Mouse (Mus musculus) stomach, embryonic 14.5 days (tissue): Measurements from ENCODE around the gene Chl1. TPM values are rescaled to one million over a fixed set of nuclear protein-coding genes. Genes with fewer than 3 reads are reported as not detected.

Experiments
- ATAC-seq: fragments of 200-750 bp; cut with Nextera tagmentation; 2 replicates; pipeline ENCODE4 v1.8.0; 2017; ENCODE audit warnings: low read depth, moderate TSS enrichment; ENCODE audit not compliant: insufficient number of reproducible peaks, insufficient read depth, low FRiP score
- H3K27ac ChIP-seq: fragments of 300-500 bp; sonication (generic); 2 replicates; pipeline ENCODE4 v1.5.1; 2014; ENCODE audit warnings: mild to moderate bottlenecking, low read length, moderate library complexity, mixed read lengths
- H3K27me3 ChIP-seq: fragments of 300-500 bp; sonication (generic); 2 replicates; pipeline ENCODE4 v1.6.1; 2014; ENCODE audit warnings: low read length, control low read depth, mixed read lengths; ENCODE audit not compliant: control insufficient read depth, insufficient read depth
- H3K36me3 ChIP-seq: fragments of 300-500 bp; sonication (generic); 2 replicates; pipeline ENCODE4 v1.6.1; 2014; ENCODE audit warnings: mild to moderate bottlenecking, control low read depth, low read length, moderate library complexity, mixed read lengths; ENCODE audit not compliant: control insufficient read depth, insufficient read depth
- H3K4me1 ChIP-seq: fragments of 300-500 bp; sonication (generic); 2 replicates; pipeline ENCODE4 v1.6.1; 2014; ENCODE audit warnings: low read length, control low read depth, mixed read lengths; ENCODE audit not compliant: control insufficient read depth, insufficient read depth
- H3K4me2 ChIP-seq: fragments of 300-500 bp; sonication (generic); replicated peaks from 2 replicates; pipeline ENCODE4 v1.6.1; 2014; ENCODE audit warnings: low read depth, low read length, control low read depth
- H3K4me3 ChIP-seq: fragments of 300-500 bp; sonication (generic); 2 replicates; pipeline ENCODE4 v1.5.1; 2014; ENCODE audit warnings: low read depth, low read length, control low read depth
- H3K9ac ChIP-seq: fragments of 300-500 bp; sonication (generic); replicated peaks from 2 replicates; pipeline ENCODE4 v1.6.1; 2014; ENCODE audit warnings: low read depth, mild to moderate bottlenecking, control low read depth, low read length, moderate library complexity, mixed read lengths
- H3K9me3 ChIP-seq: fragments of 300-500 bp; sonication (generic); 2 replicates; pipeline ENCODE4 v1.6.1; 2016; ENCODE audit warnings: low read depth, low read length, control low read depth; ENCODE audit not compliant: control insufficient read depth
- WGBS: fragments of 180-500 bp; shearing (Covaris S2); extraction: QIAGEN DNeasy Blood & Tissue Kit; methylation state at CpG from one replicate; pipeline ENCODE4 v1.1.7; 2014; 5-methylcytosine and 5-hydroxymethylcytosine counted together
- polyA plus RNA-seq: library from polyadenylated mRNA; unstranded; fragments of >200 nt; fragmentation: Nextera tagmentation; extraction: Ambion mirVana; gene quantifications from 2 replicates; pipeline ENCODE4 v1.2.1, GENCODE M21; 2014

The Chl1 gene
- polyA plus RNA-seq, 1 experiment from 2014 or later: 9.3 TPM

GRCm38 (mm10) chr6:103526945-103527777, 16.8 kb downstream of the Chl1 start:
- no peak overlapping the region for H3K4me3 ChIP-seq
- H3K4me1 ChIP-seq: no peaks in the 10 kb centered on the region
- H3K9me3 ChIP-seq: no peaks in the 10 kb centered on the region
- H3K36me3 ChIP-seq: no peaks in the 10 kb centered on the region
- no peak overlapping the region for H3K27ac ChIP-seq
- WGBS: 81% methylated on average over 8 of the region's 8 CpGs
- no peak overlapping the region for H3K9ac ChIP-seq
- H3K27me3 ChIP-seq: no peaks in the 10 kb centered on the region
- ATAC-seq: no peak
- no peak overlapping the region for H3K4me2 ChIP-seq

DNA sequence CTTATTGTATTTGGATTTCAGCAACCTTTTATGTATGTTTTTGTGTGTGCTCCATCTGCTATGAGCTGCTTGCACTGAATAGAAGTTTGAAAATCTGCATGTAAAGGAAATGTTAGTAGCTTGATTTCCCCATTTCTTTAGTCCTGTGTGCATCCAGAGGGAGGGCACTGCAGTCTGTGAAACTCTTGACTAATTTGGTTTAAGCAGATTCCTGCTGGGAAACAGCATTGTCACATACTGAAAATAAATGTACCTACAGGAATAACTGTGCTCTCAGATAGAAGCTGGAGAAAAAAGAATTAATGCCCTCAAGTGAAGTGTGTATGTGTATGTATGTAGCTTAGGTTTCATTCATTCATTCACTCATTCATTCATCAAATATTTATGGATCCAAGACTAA, 22.7 kb downstream of the Chl1 start:
- Histone ChIP-seq H3K9ac (no peak overlapping the region), H3K9me3 (no peaks in the 10 kb centered on the region), H3K27ac (no peak overlapping the region), H3K4me3 (no peak overlapping the region), H3K4me2 (no peak overlapping the region), H3K36me3 (no peaks in the 10 kb centered on the region), H3K27me3 (no peaks in the 10 kb centered on the region), H3K4me1 (no peaks in the 10 kb centered on the region)
- no peak for ATAC-seq

DNA sequence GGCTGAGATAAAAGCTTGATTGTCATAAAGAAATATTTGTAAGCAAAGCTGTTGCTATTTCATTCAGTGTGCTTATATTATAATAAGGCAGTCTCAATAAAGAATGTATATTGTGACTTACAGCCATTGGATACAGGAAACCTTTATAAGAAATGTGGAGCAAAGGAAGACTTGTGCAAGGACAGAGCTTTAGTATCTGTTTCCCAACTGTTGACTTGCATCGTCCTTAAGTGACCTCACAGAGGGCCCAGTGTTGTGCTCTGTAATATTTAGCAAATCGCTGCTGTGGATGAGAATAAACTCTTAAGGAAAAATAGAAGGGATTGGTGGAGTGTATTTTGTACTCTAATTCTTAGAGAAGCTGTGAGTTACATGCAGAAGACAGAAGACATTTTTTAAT, 23.6 kb downstream of the Chl1 start:
- Histone ChIP-seq H3K27me3 (no peaks in the 10 kb centered on the region), H3K4me2 (no peak overlapping the region), H3K4me3 (no peak overlapping the region), H3K36me3 (no peaks in the 10 kb centered on the region), H3K9me3 (no peaks in the 10 kb centered on the region), H3K4me1 (no peaks in the 10 kb centered on the region), H3K9ac (no peak overlapping the region), H3K27ac (no peak overlapping the region)
- 82% methylated on average over 2 of the region's 2 CpGs for WGBS
- no peak for ATAC-seq

GRCm38 (mm10) chr6:103542576-103542975, 32.2 kb downstream of the Chl1 start:
- Histone ChIP-seq H3K27me3 (no peaks in the 10 kb centered on the region), H3K27ac (no peak overlapping the region), H3K36me3 (no peaks in the 10 kb centered on the region), H3K4me2 (no peak overlapping the region), H3K9me3 (no peaks in the 10 kb centered on the region), H3K9ac (no peak overlapping the region), H3K4me1 (no peaks in the 10 kb centered on the region), H3K4me3 (no peak overlapping the region)
- ATAC-seq: no peak
- WGBS: 90% methylated on average over 2 of the region's 2 CpGs

GRCm38 (mm10) chr6:103543753-103544152, 33.4 kb downstream of the Chl1 start:
- 69% methylated on average over 1 of the region's 1 CpGs for WGBS
- H3K9ac ChIP-seq: no peak overlapping the region
- no peaks in the 10 kb centered on the region for H3K4me1 ChIP-seq
- H3K4me3 ChIP-seq: no peak overlapping the region
- no peaks in the 10 kb centered on the region for H3K9me3 ChIP-seq
- no peak overlapping the region for H3K4me2 ChIP-seq
- no peaks in the 10 kb centered on the region for H3K36me3 ChIP-seq
- H3K27ac ChIP-seq: no peak overlapping the region
- no peak for ATAC-seq
- no peaks in the 10 kb centered on the region for H3K27me3 ChIP-seq

DNA sequence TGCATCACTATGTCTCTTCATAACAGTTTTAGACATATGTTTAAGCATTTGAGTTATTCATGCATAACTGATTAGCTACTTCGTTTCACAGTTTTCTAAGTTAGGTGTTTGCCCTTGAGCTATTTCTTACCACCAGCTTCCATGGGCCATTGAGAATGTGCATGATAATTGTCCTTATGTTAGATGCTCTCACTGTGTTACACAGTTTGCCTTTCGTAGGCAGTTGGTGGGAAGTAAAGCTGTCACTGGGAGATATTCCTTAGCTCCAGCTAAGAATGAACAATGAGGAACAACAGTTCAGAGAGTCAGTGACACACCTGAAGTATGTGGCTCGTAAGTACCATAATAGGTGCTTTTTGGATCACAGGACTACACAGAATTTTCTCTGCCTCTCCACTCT, 35.9 kb downstream of the Chl1 start:
- Histone ChIP-seq H3K4me1 (no peaks in the 10 kb centered on the region), H3K36me3 (no peaks in the 10 kb centered on the region), H3K4me2 (no peak overlapping the region), H3K4me3 (no peak overlapping the region), H3K27me3 (no peaks in the 10 kb centered on the region), H3K9me3 (no peaks in the 10 kb centered on the region), H3K27ac (no peak overlapping the region), H3K9ac (no peak overlapping the region)
- ATAC-seq: no peak
- 79% methylated on average over 3 of the region's 3 CpGs for WGBS

DNA sequence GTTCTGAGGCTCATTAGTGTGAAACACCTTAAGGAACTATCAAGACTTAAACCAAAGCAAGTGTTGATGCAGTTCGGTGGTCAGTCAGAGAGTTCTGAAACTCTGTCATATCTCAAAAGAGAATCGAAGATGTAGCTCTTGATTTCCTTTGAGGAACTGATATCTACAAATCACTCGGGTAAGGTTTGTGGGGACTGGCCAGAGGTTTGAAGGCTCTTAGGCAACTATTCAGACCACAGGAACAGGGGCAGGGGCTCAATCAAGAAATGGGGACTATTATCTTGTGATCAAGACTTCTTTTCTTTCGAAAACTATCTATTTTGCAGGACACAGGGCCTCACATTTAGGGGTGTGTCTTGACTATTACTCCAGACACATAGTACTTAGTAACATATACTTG, 39.5 kb downstream of the Chl1 start:
- H3K36me3 ChIP-seq: no peaks in the 10 kb centered on the region
- H3K4me2 ChIP-seq: no peak overlapping the region
- H3K9ac ChIP-seq: no peak overlapping the region
- H3K4me1 ChIP-seq: no peaks in the 10 kb centered on the region
- WGBS: 85% methylated on average over 4 of the region's 4 CpGs
- H3K27ac ChIP-seq: no peak overlapping the region
- ATAC-seq: no peak
- no peaks in the 10 kb centered on the region for H3K9me3 ChIP-seq
- no peak overlapping the region for H3K4me3 ChIP-seq
- no peaks in the 10 kb centered on the region for H3K27me3 ChIP-seq

DNA sequence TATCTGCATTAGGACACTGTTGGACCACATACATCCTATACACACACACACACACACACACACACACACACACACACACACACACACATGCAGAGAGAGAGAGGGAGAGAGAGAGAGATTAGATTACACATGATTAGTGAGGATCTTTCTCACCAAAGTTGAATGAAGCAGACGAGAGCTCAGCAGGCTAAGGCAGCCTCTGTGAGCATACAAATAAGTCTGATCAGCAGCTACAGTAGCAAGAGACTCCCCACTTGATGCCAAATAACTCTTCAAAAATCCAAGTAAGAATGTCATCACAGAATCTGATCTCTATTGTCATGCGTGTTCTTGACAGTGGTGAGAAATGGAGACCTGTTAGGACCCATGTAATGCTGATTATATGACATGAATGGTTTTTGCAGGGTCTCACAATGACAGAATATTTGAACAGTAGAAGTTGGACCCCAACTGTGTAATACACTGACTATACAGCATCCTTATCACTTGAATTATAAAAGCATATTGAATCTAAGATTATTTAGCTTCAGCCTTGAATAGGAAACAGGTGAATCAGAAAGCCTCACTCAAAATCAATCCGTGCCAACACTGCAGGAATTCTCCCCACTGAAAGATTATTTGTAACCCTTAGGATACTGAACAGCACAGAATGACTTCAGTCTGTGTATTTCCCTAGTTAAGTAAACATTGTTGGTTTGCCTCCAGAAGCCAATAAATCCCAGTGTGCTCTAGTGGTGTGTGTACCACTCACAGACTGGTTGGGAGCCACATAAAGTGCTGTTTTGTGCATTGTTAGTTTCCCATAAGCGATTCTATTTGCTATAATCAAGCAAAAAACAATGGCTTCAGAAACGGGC, 47.9 kb downstream of the Chl1 start:
- no peak overlapping the region for H3K4me3 ChIP-seq
- H3K9ac ChIP-seq: no peak overlapping the region
- ATAC-seq: no peak
- no peaks in the 10 kb centered on the region for H3K27me3 ChIP-seq
- no peak overlapping the region for H3K27ac ChIP-seq
- H3K4me1 ChIP-seq: no peaks in the 10 kb centered on the region
- H3K36me3 ChIP-seq: no peaks in the 10 kb centered on the region
- no peaks in the 10 kb centered on the region for H3K9me3 ChIP-seq
- WGBS: 59% methylated on average over 5 of the region's 5 CpGs
- H3K4me2 ChIP-seq: no peak overlapping the region
